Mouse (Mus musculus) urinary bladder, adult 18-20 months (tissue): ENCODE measurements around the gene Polr2g.

Source experiments
- DNase-seq, 2 experiments: peaks; one replicate each; pipeline ENCODE4 v3.0.0; 2022; ENCODE audit warnings: low spot score in 2 of 2, mixed read lengths in 2 of 2

The Polr2g gene

GRCm38 (mm10) chr19:8818301-8818798 lies 20.0 kb upstream of the Polr2g start:
- DNase-seq = no peak

DNA sequence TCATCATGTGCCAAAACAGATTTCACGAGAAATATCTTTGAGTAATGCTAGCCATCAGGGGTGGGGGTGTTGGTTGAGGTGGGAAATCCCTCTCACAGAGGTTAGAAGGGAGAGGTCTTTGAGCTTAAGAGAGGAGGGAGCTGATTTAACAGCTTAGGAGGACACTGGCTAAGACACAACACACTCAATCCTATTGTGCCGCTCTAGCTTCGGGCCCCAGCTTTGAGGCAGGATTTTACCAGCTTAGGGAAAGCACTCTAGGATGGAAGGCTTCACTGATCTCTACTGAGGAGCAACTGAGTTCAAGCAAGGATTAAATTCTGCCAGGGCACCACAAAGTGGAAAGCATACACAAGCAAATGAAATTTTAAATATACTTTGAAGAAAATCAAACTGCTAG lies 18.6 kb upstream of the Polr2g start:
- no peak for DNase-seq

GRCm38 (mm10) chr19:8815812-8816211 lies 17.4 kb upstream of the Polr2g start:
- DNase-seq = no peak

GRCm38 (mm10) chr19:8806810-8807209 lies 8.4 kb upstream of the Polr2g start:
- no peak for DNase-seq

DNA sequence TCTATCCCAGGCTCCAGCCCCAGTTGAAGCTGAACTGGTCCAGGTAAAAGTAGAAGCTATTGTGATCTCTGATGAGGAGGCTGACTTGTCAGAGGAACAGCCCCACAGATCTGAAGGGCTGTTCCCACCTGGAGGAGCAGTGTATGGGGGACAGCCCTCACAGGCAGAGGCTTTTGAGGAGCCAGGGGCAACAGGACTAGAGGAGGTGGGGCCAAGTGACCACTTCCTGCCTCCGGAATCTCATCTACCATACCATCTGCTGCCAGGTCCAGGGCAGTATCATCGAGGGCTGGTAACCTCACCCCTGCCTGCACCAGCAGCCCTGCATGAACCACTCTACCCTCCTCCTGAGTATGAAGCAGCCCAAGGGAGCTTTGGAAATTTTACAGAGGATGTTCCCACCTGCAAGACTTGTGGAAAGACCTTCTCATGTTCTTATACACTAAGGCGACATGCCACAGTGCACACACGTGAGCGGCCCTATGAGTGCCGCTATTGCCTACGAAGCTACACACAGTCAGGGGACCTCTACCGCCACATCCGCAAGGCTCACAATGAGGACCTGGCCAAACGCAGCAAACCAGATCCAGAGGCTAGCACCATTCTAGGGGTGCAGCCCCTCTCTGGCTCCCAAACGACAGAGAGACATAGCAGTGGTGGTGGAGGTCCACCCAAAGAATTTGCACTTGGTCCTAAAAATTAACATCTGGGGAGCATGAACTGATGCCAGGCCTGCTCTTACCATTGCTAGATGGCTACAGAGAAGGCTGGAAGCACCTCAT lies 5.7 kb upstream of the Polr2g start:
- DNase-seq = no peak

DNA sequence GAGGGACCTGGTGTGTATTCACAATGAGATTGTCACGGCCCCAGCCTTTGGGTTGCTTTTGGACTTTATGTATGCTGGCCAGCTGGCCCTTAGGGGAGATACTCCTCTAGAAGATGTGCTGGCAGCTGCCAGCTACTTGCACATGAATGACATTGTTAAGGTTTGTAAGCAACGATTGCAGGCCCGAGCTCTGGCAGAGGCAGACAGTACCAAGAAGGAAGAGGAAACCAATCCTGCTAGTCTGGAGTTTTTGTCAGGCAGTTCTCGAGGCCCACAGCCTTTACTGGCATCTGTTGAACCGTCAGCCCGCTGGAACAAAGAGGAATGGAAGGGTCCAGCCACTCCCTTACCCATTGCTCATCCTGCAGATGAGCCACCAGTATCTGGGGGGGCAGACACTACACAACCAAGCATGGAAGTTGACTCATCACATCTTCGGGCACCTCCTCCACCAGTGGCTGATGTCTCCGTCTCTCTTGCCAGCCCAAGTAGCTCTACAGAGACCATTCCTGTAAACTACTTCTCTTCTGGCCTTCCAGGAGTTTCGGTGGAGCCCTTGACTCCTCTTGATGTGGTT lies 4.9 kb upstream of the Polr2g start:
- DNase-seq = no peak

- DNase-seq = peak; percentile 81 to 94
Measured at GRCm38 (mm10) chr19:8802130-8802821, 3.9 kb upstream of the Polr2g start, which contains the start of gene Zbtb3. Gene Zbtb3, plus strand, starts transcription at chr19:8802555.

- DNase-seq = no peak
Measured at GRCm38 (mm10) chr19:8798947-8799315, 554 bp upstream of the Polr2g start.

GRCm38 (mm10) chr19:8790171-8790570 lies 8.2 kb downstream of the Polr2g start:
- no peak for DNase-seq

DNA sequence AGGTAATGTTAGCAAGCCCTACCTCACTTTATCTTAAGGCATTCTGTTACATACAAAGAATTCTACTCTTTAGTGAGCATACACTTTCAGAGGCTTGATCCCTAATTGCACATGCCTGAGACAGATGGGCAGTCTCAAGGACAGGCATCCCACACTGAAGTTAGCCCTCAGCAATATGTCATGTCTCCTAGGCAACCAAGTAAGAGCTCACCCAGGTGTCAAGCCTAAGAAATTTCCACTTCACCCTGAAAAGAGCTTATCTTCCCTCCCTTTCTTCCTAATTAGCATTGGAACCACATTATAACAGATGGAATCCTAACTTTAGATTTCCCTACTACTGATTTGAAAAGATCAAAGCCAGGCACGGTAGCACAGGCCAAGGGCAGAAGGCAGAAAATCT lies 9.2 kb downstream of the Polr2g start:
- DNase-seq = no peak

GRCm38 (mm10) chr19:8788521-8788920 lies 9.9 kb downstream of the Polr2g start:
- DNase-seq = no peak

- DNase-seq = peak; percentile 81 to 85
Measured at GRCm38 (mm10) chr19:8786008-8786781, 12.2 kb downstream of the Polr2g start, which contains the start of gene Taf6l. Gene Taf6l, minus strand, starts transcription at chr19:8786417.

DNA sequence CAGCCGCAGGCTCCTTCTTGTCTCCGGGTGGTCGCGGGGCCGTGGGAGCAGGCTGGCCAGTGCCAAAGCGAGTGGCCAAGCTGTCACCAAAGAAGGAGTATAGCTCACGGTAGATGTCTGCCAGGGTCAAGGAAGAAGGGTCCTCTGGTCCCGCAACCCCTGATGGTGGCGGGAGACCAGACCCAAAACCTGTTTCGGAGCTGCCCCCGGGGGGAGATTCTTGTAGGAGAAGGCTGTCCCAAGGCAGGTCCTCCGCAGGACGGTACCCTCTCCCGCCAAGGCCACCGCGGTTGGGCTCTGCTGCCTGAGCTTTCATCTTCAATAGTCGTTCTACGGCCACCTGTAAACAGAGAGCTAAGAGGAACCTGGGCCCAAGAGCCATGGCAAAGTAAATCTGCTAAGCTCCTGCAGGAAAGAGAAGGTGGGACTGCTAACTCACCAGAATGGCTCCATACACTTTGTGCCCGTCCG lies 23.4 kb downstream of the Polr2g start:
- DNase-seq = peak in 1 of 2 experiments; percentile 37

DNA sequence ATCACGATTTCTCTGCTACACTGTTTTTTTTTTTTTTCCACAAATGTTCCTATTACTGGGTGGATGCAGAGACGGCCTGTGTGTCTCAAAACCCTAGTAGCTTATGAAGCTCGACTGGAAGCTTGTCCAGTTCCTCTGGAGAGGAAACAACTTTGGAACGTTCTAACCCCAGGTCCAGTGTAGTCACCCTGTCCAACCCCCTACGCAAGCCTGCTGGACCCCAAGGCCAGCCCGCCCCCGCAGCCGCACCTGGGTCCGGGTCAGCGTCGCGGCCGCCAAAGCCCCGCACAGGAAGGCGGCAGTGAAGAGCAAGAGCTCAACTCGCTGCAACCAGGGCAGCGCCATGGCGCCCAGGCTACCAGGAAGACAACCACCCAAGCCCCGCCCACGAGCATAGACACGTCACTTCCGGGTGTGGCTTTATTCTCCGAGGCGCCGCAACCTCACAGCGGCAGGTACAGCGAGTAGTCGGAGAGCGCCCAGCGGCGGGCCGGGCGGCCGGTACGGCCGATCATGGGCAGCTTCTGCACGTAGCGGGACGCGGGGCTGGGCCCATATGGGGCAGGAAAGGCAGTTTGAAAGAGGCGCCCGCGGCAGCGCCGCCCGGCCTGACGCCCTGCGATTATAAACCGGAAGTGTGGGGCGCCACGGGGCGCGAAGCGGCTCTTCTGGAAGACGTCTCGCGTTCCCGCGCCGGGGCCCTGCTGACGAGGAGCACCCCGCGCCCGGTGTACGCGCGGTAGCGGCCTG lies 24.1 kb downstream of the Polr2g start, which contains the start of gene Tmem179b:
Gene Tmem179b (minus strand): TSS at position 382 of the 750 bp plus-strand sequence.
- DNase-seq = peak; percentile 93 to 98

DNA sequence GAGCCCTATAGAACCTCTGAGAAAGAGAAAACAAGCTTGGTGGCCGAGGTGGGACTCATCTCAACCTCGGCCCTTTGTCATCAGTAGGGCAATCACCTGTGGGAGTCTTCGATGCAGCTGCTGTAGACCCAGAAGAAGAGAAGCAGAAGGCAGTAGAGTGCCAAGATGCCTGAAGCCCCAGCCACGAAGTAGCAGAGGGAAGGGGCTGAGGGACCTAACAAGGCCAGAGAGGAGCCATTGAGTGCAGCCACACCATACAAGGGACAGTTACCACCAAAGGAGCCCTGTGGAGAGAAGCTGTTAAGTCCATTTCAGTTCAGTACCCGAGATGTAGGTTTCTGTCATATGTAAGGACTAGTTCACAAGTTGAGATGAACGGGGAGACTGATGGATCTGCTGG lies 25.0 kb downstream of the Polr2g start:
- no peak for DNase-seq

GRCm38 (mm10) chr19:8772996-8773395 lies 25.4 kb downstream of the Polr2g start:
- DNase-seq = no peak

GRCm38 (mm10) chr19:8770567-8771270 lies 27.7 kb downstream of the Polr2g start, which contains the start of gene Tmem223:
Gene Tmem223, plus strand, starts transcription at chr19:8770996.
- peak; percentile 67 to 71 for DNase-seq

- DNase-seq = no peak
Measured at GRCm38 (mm10) chr19:8765562-8765961, 32.8 kb downstream of the Polr2g start.

- DNase-seq = no peak
Measured at GRCm38 (mm10) chr19:8763276-8763675, 35.1 kb downstream of the Polr2g start.

GRCm38 (mm10) chr19:8760757-8761156 lies 37.6 kb downstream of the Polr2g start:
- DNase-seq = no peak
